ENCODE assay signal across 25 mouse cellular contexts in the genomic region with DNA sequence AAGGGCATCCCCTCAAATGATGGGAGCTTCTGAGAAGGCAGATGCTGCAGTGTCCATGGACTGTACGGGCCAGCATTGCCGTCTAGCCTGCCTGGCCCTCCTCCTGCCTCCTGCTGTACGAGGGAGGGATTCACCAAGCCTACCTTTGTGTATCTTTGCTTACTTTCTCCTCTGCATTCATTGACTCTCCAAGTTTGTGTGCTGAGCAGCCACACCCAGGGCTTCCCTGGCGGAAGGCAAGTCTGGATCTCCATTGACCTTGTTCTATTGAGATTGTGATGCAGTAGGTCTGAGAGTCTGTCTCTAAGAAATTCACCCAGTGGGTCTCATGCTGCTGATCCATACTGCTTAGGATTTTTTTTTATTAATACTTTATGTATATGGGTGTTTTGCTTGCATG.
DNase-seq lines count a peak whose midpoint lies in the region; ATAC-seq and TF ChIP-seq lines count a peak whose summit lies in the region.
"Had no signal": no experiment of that assay in that cellular context is flagged by ENCODE, and none has a peak within 500 bp of the region (broad histone marks: within the 10 kb centered on the region; RNA-seq: fewer than 3 reads in every experiment).

No protein-coding gene starts in this region.

- peaks cover 4% of the 10 kb centered on the region; the same call in 1 of the 2 replicates for H3K36me3 ChIP-seq in intestine, postnatal 0 days (ENCODE audit: control insufficient read depth, insufficient read depth)
- H3K36me3 ChIP-seq in intestine, embryonic 15.5 days, result no peaks in the 10 kb centered on the region
- H3K36me3 ChIP-seq in midbrain, postnatal 0 days (ENCODE audit: insufficient read depth, low read length), result peaks cover 14% of the 10 kb centered on the region; the same call in 1 of the 2 replicates
- no peaks in the 10 kb centered on the region for H3K36me3 ChIP-seq in midbrain, embryonic 16.5 days (ENCODE audit: control insufficient read depth, insufficient read depth, low read length)
- H3K36me3 ChIP-seq in stomach, postnatal 0 days (ENCODE audit: control insufficient read depth, insufficient read depth, low read length), result 0 out of 2 replicates have a peak, but pooled peaks cover 3% of the 10 kb centered on the region

- no peak overlapping the region for H3K9ac ChIP-seq in intestine, postnatal 0 days (ENCODE audit: low read depth, low read length)
- no peak overlapping the region for H3K9ac ChIP-seq in intestine, embryonic 15.5 days
- H3K9ac ChIP-seq in midbrain, postnatal 0 days (replicated peaks; ENCODE audit: low read length, poor library complexity, severe bottlenecking), result no peak overlapping the region
- no peak overlapping the region for H3K9ac ChIP-seq in midbrain, embryonic 16.5 days (ENCODE audit: low read depth, low read length)
- H3K9ac ChIP-seq in stomach, postnatal 0 days (ENCODE audit: low read length), result no peak overlapping the region
- H3K9ac ChIP-seq: embryonic facial prominence, embryonic 15.5 days had no signal

- intact Hi-C loops in left cerebral cortex, postnatal 10 days (cut with DNase I), result no loop called here

- H3K4me3 ChIP-seq in intestine, postnatal 0 days (ENCODE audit: low read depth, low read length), result no peak overlapping the region
- H3K4me3 ChIP-seq in intestine, embryonic 15.5 days (replicated peaks), result no peak overlapping the region
- H3K4me3 ChIP-seq in midbrain, postnatal 0 days (ENCODE audit: low read depth, low read length), result no peak overlapping the region
- H3K4me3 ChIP-seq in midbrain, embryonic 16.5 days (ENCODE audit: low read depth, low read length), result no peak overlapping the region
- H3K4me3 ChIP-seq in stomach, postnatal 0 days (ENCODE audit: low read depth, low read length), result no peak overlapping the region
- H3K4me3 ChIP-seq: embryonic facial prominence, embryonic 15.5 days; erythroblast, embryonic 14.5 days; forebrain, embryonic 10.5 days; heart, embryonic 10.5 days had no signal

- peak; percentile 25; the same call in 1 of the 2 replicates for TF ChIP-seq CTCF in intestine, postnatal 0 days (IDR thresholded peaks at IDR 0.05; ENCODE audit: low read depth)
- TF ChIP-seq CTCF in midbrain, postnatal 0 days (IDR thresholded peaks at IDR 0.05), result 0 out of 2 replicates have a peak, but pooled peaks have one; percentile 9
- TF ChIP-seq CTCF in stomach, postnatal 0 days (IDR thresholded peaks at IDR 0.05; ENCODE audit: low read depth), result peak; percentile 46

- DNase-seq in midbrain, postnatal 0 days (ENCODE audit: low spot score), result no peak
- peak; percentile 78 for DNase-seq in R1 (ENCODE audit: low read depth, low spot score)
- peak; percentile 64 for DNase-seq in stomach, postnatal 0 days (ENCODE audit: low spot score)
- no peak for DNase-seq in left cerebral cortex, postnatal 10 days (ENCODE audit: extremely low spot score in 1 of 2, low spot score in 2 of 2)
- DNase-seq: adrenal gland, adult 8-10 months; adrenal gland, postnatal 36 days; cerebellum, adult 11 months; cerebellum, adult 8-10 months; cerebellum, postnatal 14 days; embryo, embryonic 11 days; gastrocnemius, postnatal 36 days; heart, adult 18-20 months; heart, postnatal 10 days had no signal

- WGBS in intestine, postnatal 0 days, result 61% methylated on average over 4 of the region's 4 CpGs
- WGBS in intestine, embryonic 15.5 days, result 76% methylated on average over 4 of the region's 4 CpGs
- 72% methylated on average over 4 of the region's 4 CpGs for WGBS in midbrain, postnatal 0 days
- 80% methylated on average over 4 of the region's 4 CpGs for WGBS in midbrain, embryonic 16.5 days
- WGBS in stomach, postnatal 0 days, result 62% methylated on average over 4 of the region's 4 CpGs

- ATAC-seq in intestine, postnatal 0 days, result no peak
- no peak for ATAC-seq in intestine, embryonic 15.5 days
- no peak for ATAC-seq in midbrain, postnatal 0 days (ENCODE audit: low FRiP score)
- ATAC-seq in midbrain, embryonic 16.5 days, result no peak
- ATAC-seq in stomach, postnatal 0 days (ENCODE audit: low FRiP score, low TSS enrichment), result 0 out of 2 replicates have a peak, but pooled peaks have one; percentile 8
- ATAC-seq in megakaryocyte progenitor cell, adult 5-6 weeks (replicated peaks; ENCODE audit: poor library complexity), result no peak
- ATAC-seq: forebrain, embryonic 14.5 days; hindbrain, postnatal 0 days; Patski had no signal

- H3K4me1 ChIP-seq in intestine, postnatal 0 days (replicated peaks; ENCODE audit: control insufficient read depth, insufficient read depth, low read length), result no peaks in the 10 kb centered on the region
- H3K4me1 ChIP-seq in intestine, embryonic 15.5 days (replicated peaks), result no peaks in the 10 kb centered on the region
- peaks cover 14% of the 10 kb centered on the region; the same call in 1 of the 2 replicates for H3K4me1 ChIP-seq in midbrain, postnatal 0 days (ENCODE audit: insufficient read depth, low read length)
- H3K4me1 ChIP-seq in midbrain, embryonic 16.5 days (ENCODE audit: control insufficient read depth, insufficient read depth, low read length), result peaks cover 16% of the 10 kb centered on the region
- H3K4me1 ChIP-seq in stomach, postnatal 0 days (replicated peaks; ENCODE audit: control insufficient read depth, insufficient read depth), result peaks cover 4% of the 10 kb centered on the region; the same call in 1 of the 2 replicates

- no peaks in the 10 kb centered on the region for H3K27me3 ChIP-seq in intestine, postnatal 0 days (replicated peaks; ENCODE audit: control insufficient read depth, insufficient read depth, low read length)
- H3K27me3 ChIP-seq in intestine, embryonic 15.5 days (replicated peaks), result no peaks in the 10 kb centered on the region
- no peaks in the 10 kb centered on the region for H3K27me3 ChIP-seq in midbrain, postnatal 0 days (ENCODE audit: insufficient read depth, low read length)
- no peaks in the 10 kb centered on the region for H3K27me3 ChIP-seq in midbrain, embryonic 16.5 days (ENCODE audit: control insufficient read depth, insufficient read depth, low read depth, low read length)
- H3K27me3 ChIP-seq in stomach, postnatal 0 days (ENCODE audit: control insufficient read depth, insufficient read depth, low read length), result no peaks in the 10 kb centered on the region
- H3K27me3 ChIP-seq: CH12.LX; embryonic facial prominence, embryonic 15.5 days; Patski had no signal

- H3K9me3 ChIP-seq in intestine, postnatal 0 days (ENCODE audit: control insufficient read depth), result no peaks in the 10 kb centered on the region
- H3K9me3 ChIP-seq in intestine, embryonic 15.5 days, result no peaks in the 10 kb centered on the region
- H3K9me3 ChIP-seq in midbrain, postnatal 0 days (ENCODE audit: low read length), result no peaks in the 10 kb centered on the region
- H3K9me3 ChIP-seq in midbrain, embryonic 16.5 days (replicated peaks; ENCODE audit: control insufficient read depth, low read length, poor library complexity, severe bottlenecking), result no peaks in the 10 kb centered on the region
- no peaks in the 10 kb centered on the region for H3K9me3 ChIP-seq in stomach, postnatal 0 days (ENCODE audit: control insufficient read depth, low read length)
- H3K9me3 ChIP-seq: embryonic facial prominence, embryonic 15.5 days; forebrain, embryonic 10.5 days; heart, embryonic 10.5 days had no signal

- TF ChIP-seq EP300 in stomach, postnatal 0 days (optimal IDR thresholded peaks at IDR 0.05), result no peak

- H3K4me2 ChIP-seq in intestine, postnatal 0 days (replicated peaks; ENCODE audit: low read depth), result no peak overlapping the region
- no peak overlapping the region for H3K4me2 ChIP-seq in intestine, embryonic 15.5 days (replicated peaks)
- H3K4me2 ChIP-seq in midbrain, postnatal 0 days (ENCODE audit: low read depth, low read length, poor library complexity, severe bottlenecking), result no peak overlapping the region
- no peak overlapping the region for H3K4me2 ChIP-seq in midbrain, embryonic 16.5 days (ENCODE audit: low read length)
- no peak overlapping the region for H3K4me2 ChIP-seq in stomach, postnatal 0 days (replicated peaks; ENCODE audit: low read depth)
- H3K4me2 ChIP-seq: embryonic facial prominence, embryonic 15.5 days had no signal

- no peak overlapping the region for H3K27ac ChIP-seq in intestine, postnatal 0 days (ENCODE audit: low read depth, low read length)
- H3K27ac ChIP-seq in intestine, embryonic 15.5 days, result no peak overlapping the region
- 0 out of 2 replicates have a peak overlapping the region, but pooled peaks have one; percentile 32 for H3K27ac ChIP-seq in midbrain, postnatal 0 days (ENCODE audit: low read depth, low read length)
- H3K27ac ChIP-seq in midbrain, embryonic 16.5 days (ENCODE audit: low read length), result no peak overlapping the region
- H3K27ac ChIP-seq in stomach, postnatal 0 days (replicated peaks), result no peak overlapping the region
- H3K27ac ChIP-seq: embryonic facial prominence, embryonic 15.5 days; forebrain, embryonic 10.5 days; heart, embryonic 10.5 days; hindbrain, postnatal 0 days had no signal

Comparison
In these comparisons a context has a peak if more than half of its experiments do, and no peak if none do; other contexts are left out.
1. DNase-seq: peak in R1 (single experiment) and stomach, postnatal 0 days (single experiment); none in midbrain, postnatal 0 days (single experiment) and left cerebral cortex, postnatal 10 days (0 of 2).
2. Peak in every context shown above with its lines, with median percentiles within 50 percentile points of each other: CTCF ChIP-seq.